Mouse (Mus musculus): Measurements from ENCODE around the gene Diaph2.
A peak's percentile ranks its signal among the peaks of the same experiment; 100 is the strongest.
"Not testable (repeated sequence)": the region's sequence is repeated elsewhere in the genome, so short reads cannot be mapped to it uniquely, and the experiment has no call there.

Diaph2 gene

DNA sequence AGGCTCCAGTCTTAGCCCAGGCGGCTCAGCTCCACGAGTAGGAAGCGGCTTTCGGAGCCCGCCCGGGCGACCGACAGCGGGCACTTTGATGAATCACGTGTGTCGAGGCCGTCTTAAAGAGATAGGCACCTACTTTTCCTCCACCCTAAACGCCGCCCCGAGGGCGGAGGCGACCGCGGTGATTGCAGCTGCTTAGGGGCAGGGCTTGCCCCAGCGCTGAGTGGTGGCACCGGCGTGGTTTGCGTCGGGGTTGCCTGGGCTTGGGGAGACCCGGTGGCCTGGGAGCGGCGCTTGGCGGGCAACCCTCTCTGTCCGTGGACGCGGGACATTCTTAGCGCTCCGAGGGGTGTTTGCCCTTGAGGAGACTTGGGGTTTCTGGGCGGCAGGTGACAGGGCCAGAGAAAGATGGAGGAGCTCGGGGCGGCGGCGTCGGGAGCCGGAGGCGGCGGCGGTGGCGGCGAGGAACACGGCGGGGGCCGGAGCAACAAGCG is at the start of gene Diaph2:
Gene Diaph2 (plus strand): TSS at position 172 of the 491 bp plus-strand sequence.
- DNase-seq (ENCODE audit: low read depth, low spot score), result peak; percentile 88

DNA sequence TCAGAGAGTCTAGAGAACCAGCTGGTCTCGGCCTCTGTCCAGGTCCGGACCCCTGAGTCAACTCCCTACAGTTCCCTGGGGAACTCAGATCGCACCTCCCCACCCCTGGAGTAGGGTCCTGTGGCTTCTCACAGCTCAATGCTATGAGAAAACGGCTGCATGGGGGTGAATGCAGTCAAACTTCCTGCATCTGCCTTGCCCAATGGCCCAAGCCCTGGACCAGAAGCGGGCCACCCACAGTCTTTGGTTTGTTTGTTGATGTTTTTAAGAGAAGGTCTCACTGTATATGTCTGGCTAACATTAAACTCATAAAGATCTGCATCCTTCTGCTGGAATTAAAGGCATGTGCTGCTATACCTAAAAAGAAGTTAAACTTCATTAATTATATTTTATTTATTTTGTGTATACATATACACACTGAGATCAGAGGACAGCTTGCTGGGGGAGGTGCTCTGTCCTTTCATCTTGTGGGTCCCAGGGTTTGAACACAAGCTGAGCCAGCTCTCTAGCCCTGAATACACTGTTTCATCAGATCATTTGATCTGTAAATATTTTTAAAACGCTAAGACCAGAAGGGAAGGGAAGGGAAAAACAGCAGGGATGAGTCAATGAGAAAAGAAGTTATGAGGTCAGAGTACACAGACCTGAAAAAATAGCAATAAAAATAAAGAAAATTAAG is 47.8 kb upstream of the Diaph2 start:
- no peak for DNase-seq (ENCODE audit: low read depth, low spot score)

DNA sequence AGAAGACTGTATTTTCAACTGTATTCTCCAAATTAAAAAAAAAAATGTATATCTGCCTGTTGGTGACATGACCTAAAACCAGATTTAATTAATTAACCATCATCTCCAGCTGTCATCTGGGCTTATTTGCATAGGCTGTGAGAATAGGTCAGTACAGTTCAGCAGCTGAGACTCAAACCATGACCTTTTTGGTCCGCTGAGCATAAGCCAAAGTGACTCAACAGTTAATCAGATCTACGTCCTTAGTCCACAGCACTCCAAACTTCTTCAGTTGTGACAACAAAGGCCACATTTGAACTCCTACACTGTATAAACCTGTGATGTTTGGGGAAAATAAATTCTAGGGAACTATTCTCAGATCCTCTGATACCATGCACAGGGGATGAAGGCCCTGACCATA is 39.9 kb upstream of the Diaph2 start:
- DNase-seq (ENCODE audit: low read depth, low spot score), result no peak

DNA sequence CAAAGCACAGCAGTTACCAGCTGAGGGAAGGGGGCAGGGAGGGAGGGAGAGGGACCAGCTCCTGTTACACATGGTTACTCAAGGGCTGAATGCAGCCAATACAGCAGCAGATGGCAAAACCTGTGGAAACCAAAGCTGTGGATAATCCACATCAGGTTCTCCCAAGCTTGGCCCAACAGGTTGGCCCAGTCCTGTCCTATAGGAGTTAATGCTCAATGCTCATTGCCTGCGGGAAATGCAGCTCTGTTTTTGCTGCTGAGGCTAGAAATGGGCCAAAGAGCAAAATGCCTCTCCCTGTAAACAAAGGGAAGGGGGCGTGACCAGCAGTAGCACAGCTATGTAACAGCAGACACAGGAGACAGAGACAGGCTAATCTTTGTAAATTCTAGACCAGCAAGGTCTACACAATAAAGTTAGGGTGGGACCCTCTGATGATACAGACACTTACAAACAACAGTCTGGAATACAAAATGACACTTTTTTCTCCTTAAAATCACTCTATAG is 20.8 kb upstream of the Diaph2 start:
- no peak for DNase-seq (ENCODE audit: low read depth, low spot score)

DNA sequence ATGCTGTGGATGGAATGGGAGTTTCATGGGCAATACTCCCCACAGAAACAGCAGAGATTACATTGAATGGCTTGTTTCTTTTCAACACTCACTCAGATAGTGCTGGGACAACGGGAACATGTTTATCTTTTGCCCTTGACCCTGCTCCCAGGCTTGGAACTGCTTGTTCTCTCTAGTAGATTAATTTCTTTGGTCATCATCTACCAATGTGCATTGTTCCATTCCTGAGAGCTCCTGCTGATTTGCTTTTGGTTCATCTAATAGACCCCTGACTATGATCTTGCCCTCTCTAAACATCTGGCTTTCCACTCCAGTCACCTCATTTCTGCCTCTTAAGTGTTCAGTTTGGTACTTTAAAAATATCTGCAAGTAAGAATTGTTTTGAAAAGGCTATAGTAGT is 13.0 kb upstream of the Diaph2 start:
- DNase-seq (ENCODE audit: low read depth, low spot score), result no peak

DNA sequence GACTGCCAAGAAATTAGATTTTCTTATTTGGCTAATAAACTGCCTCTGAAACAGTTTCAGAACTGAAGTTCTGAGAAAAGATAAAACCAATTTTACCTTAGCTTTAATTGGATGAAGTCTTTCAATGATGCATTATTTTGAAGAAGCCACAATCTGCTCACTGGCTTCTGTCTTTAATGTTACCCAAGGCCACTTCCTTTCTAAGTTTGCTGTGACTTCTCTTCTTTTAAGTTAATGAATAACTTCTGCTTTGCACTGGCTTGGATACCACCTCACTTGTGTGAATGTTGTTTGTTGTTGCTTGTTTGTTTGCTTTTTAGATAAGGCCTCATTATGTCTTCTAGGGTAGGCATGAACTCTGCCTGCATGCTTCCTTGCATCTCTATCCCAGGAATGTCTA is 10.3 kb upstream of the Diaph2 start:
- DNase-seq (ENCODE audit: low read depth, low spot score), result no peak

DNA sequence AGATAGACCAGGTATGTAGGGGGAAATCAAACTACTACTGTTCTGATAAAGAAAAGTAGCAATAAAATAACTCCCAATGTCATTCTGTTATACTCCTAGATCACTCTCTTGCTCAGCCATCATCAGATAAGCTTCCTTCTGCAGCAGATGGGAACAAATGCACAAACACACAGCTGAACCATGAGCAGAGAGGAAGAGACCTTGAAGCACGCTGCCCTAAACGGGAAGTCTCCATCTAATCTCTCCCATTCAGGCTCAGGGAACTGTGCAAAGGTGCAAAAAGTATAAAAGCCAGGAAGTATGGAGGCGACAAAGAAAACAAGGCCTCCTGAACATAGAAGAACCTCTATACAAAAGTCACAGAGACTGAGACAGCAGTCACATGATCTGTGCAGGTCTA is 6.6 kb upstream of the Diaph2 start:
- no peak for DNase-seq (ENCODE audit: low read depth, low spot score)

DNA sequence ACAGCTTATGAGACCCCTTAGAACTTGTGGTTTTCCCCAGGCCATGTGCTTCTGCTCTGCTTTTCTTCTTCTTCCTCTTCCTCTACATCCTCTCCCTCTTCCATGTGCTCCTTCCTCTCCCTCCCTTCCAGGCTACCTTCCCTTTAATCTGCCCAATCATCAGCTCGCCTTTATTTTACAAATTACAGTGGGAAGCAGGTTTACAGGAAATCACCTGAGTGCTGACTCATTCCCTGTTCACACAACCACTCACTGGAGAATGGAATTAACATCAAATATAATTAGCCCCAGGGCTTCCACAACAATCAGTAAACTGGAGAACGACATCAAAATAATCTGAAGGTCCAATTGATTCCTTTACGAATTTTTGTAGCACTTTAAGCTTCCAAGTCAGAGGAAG is 3.6 kb upstream of the Diaph2 start:
- no peak for DNase-seq (ENCODE audit: low read depth, low spot score)

DNA sequence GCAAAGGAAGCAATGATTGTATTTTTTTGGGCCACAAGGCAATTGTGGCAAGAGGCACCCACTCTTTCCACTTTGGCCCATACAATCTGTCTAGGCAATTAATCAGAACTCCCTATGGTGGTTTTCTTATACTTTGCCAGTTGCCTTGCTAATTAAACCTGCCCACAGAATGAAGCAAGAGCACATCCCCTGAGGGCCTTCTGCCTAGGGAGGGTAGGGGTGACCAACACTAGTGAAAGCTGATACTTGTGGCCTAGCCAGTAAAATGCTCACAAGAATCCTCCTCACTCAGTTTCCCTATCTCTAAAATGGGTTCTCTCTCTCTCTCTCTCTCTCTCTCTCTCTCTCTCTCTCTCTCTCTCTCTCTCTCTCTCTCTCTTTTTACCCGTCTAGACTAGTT is 440 bp upstream of the Diaph2 start:
- peak; percentile 40 for DNase-seq (ENCODE audit: low read depth, low spot score)

DNA sequence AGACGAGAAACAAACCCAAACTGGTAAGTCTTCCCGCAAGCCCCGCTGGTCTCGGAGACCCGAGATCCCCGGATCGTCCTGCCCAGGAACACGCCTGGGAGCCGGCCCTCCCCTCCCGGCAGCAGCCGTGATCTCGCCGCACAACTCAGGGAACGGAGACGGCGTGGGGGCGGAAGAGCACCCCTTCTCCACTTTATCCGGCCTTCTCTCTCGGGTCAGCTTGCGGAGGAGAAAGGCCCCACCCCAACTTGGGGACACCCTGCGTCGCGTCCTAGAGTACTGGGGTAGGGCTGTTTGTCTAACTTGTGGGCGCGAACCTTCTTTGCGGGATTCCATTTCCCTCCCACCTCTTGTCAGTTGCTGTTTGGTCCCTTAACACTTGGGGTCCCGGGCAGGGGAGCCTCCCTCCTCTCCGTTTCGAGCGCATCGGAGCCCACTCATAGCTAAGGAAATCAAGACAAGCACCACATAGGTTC is 590 bp downstream of the Diaph2 start:
- peak; percentile 35 for DNase-seq (ENCODE audit: low read depth, low spot score)

DNA sequence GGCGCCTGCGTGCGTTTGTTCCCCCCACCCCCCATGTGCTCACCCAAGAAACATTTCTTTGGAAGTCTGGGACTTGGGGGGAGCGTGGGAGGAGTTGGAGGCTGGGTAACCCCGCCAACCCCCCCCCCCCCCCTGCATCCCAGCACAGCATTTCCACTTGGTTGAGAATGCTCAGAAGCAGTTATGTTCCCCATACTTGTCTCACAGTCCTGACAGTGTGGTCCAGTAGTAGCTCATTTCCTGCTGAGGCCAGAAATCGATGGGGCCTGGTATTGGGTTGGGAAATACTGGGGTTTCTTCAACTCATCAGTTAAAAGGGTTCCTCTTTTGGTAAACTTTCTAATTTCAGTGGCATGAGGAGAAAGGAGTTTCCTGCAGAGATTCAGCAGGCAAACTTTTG is 1.1 kb downstream of the Diaph2 start:
- DNase-seq (ENCODE audit: low read depth, low spot score), result peak; percentile 28

DNA sequence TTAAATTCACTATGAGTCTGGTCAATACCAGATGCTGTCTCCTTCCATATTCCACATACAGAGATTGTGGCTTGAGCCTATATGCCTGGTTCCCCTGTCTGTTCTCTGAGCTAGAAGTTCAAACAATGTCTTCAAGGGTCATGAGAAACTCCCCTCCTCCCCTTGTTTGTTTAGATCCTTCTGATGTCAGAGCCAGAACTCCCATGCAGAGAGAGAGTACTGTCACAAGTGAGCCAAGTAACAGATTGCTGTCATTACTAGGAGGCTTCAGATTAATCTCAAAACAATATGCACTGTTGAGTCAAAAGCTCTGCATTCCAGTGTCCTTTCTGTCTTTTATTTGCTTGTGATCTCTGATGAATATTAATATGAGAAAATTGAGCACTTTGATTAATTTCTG is 7.1 kb downstream of the Diaph2 start:
- DNase-seq (ENCODE audit: low read depth, low spot score), result no peak

DNA sequence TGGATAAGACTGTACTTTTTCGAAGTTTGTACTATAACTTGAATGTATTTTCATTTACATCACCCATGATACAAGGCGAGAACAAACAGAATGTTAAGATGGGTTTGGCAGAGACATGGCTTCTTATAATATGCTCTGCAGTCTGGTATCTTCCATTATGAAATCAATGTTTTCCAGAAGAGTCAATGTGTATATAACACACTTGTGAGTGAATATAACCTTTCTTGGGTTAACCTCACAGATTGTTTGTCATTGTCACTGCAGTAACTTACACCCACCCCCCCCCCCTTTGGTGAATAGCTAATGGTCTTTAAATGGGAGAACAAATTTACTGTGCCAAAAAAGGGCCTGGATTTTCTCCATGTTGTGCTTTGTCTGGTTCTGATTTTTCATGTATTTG is 13.1 kb downstream of the Diaph2 start:
- no peak for DNase-seq (ENCODE audit: low read depth, low spot score)

DNA sequence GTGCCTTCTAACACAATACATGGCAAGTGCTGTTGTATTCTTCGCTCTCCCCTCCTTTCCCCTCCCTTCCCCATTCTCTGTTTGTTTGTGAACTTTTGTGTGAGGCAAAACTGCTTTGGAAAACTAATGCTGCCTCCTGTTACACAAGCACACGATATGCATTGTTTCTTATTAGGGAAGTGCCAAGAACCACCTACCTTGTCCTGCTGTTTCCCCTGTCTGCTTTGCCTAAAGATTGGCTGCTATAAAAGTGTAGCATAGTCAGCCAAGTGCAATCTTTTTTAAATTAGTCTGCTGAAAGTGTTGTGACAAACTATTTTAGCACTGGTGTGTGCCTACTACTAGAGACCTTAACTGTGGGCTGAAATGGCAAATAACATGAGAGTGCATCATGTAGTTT is 15.8 kb downstream of the Diaph2 start:
- no peak for DNase-seq (ENCODE audit: low read depth, low spot score)

DNA sequence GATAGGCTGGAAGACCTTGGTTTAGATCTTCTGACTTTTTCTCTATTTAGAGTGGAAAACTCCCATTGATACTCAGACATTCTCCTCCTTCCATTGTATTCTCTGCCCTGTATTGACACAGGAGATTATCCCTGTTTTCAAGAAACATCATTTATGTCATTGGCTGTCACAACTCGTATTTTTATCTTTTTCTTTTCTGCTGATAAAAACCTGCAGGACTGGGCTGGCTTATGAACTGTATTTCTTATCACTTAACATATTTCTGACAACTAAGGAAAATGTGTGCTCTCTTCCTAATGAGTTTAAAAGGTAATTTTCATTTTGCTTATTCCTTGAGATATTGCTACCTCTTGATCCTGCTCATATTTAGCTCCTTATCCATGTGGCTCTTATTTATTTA is 17.3 kb downstream of the Diaph2 start:
- no peak for DNase-seq (ENCODE audit: low read depth, low spot score)

DNA sequence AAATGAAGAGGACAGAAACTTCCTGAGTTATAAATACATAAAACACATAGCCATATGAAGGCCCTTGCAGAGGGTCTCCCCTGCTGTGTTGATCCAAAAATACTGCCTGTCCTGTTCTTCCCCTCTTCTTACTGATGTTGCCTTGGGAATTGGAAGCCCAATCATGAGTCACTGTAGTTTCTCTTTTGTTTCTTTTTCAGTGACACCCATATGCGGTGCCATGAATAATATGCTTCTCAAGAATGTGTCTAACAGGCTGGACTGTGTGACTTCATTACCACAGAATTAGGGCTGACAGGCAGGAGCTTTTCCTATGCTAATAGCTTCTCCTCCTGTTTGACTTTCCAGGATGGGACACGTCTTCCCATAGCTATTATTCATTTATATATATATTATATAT is 21.1 kb downstream of the Diaph2 start:
- DNase-seq (ENCODE audit: low read depth, low spot score), result peak; percentile 74

DNA sequence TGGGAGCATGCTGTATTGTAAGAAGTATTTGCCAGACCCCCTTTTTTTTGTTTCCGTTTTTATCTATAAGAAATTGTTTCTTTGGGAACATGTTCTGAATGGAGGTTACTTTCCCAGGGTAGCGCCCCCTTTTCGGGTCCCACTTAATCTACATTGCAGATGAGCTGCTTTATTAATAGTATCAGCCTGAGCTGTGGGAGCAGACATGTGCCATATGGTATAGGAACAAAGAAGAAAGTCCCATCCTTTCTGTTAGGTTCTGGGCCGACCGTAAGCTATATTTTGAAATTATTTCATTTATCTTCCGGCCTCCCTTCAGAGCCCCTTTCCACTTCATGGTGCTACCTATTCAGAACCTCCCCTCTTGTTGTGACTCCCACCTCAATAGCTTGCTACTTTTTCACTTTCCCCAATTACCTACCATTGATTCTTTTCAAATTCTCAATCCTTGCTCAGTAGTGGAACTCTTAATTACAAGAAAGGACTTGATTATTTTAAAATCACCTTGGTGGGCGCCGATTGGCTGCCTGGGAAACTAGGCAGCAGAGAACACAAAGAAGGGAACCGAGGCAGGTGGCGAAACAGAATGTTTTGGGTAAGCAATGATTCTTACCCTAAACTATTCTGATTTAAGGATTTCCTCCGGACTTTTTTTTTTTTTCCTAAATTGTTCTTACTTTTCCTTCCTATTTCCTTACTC is 24.2 kb downstream of the Diaph2 start:
- DNase-seq (ENCODE audit: low read depth, low spot score), result no peak

DNA sequence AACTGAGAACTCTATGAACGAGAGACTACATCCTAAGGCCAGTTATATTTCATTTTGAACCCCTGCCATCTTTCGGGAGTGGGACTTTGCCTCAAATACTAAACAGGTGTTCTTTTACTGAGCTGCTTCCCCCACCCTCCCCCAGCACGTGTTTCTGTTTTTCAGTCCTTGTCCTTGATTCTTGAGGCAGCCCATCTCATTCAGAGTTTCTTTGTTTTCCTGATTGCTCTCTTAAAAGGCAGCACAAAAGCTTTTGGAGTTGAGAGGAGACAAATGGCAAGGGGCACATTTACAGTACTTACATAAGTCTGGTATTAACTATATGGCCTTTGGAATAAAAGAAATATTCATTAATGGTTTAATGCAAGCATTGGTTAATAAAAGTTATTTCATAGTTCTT is 24.9 kb downstream of the Diaph2 start:
- no peak for DNase-seq (ENCODE audit: low read depth, low spot score)

DNA sequence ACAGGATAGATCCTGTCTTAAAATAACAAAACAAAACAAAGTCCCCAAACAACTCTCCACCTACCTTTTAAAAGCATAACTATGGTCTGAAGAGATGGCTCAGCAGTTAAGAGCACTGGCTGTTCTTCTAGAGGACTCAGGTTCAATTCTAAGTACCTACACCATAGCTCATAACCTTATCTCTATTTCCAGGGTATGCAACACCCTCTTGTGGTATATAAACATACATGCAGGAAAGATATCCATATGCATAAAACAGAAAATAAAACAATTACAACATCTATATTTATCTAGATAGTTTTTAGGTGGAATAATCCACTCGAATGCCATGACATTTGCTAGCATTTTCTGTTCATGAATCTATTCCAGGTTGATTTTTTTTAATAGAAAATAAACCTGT is 27.2 kb downstream of the Diaph2 start:
- peak; percentile 17 for DNase-seq (ENCODE audit: low read depth, low spot score)

DNA sequence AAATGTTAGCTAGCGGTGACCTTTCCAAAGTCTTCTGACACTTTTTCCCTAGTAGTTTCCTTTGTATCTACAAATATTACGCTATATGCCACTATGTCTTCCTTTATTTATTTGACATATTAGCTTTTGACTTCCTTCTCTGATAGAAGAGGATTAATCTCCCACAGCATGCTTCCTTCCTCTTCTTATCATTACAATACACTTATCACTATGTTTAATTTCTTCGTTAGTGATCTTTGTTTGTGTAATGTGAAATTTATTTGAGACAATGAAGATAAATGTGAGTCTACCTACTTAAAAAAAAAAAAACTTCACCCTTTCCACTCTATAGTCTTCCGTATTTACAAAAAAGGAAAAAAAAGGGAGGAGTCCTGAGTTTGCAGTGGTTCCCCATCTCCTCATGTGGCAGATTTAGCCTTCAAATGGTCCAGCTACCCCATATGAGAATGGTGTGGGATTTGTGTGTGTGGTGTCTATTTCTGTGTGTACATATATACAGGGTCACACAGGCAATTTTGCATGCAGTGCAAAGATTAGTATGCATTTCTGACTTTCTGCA is 27.9 kb downstream of the Diaph2 start:
- DNase-seq (ENCODE audit: low read depth, low spot score), result no peak

DNA sequence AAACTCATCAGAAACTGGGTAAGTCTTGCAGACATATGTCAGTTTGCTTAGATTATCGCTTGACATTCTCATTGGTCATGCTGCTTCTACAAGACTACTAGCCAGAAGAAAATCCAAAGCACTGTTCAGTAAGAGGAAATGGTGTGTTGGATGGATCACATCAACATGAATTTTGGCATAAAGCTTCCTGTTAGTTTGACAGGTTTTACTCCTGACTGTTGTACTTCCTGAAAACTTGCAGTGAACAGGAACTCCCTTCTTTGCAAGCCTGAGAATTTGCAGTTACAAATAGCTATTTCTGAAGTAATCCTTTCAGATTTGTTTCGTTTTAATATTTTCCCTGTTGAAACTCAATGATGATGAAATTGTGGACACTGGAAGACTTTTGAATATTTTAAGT is 32.3 kb downstream of the Diaph2 start:
- DNase-seq (ENCODE audit: low read depth, low spot score), result no peak

DNA sequence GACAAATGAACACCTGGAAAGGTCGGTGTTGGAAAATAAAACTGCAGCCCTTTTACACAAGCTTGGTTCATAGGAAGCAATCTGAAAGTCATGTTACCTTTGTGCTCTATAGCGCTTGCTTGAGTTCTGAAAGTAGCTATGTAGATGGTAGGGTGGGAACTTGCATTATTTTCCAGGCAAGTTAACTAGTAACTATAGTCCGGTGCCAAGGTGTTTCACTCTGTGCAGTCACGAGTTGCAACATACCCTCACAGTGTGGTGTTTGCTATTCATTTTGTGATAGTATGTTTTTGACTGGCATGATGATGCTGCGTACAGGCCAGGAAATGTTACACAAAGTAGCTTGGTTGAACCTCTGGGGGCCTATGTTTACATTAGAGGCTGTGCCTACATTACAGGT is 34.5 kb downstream of the Diaph2 start:
- DNase-seq (ENCODE audit: low read depth, low spot score), result no peak

DNA sequence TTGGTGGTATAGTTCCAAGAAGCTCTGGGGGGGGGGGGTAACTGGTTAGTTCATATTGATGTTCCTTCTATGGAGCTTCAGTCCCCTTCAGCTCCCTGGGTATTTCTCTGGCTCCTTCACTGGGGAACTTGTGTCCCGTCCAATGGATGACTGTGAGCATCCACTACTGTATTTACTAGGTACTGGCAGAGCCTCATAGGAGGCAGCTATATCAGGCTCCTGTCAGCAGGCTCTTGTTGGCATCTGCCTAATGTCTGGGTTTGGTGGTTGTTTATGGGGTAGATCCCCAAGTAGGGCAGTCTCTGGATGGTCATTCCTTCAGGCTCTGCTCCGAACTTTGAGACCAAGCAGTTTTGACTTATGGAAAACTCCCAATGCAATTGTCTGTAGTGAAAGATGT is 50.4 kb downstream of the Diaph2 start:
- DNase-seq (ENCODE audit: low read depth, low spot score), result not testable (repeated sequence)

All from 3T3-L1 (cell line).